Mouse (Mus musculus): ENCODE measurements around the gene Gm11273.
"Not testable (repeated sequence)": the region's sequence is repeated elsewhere in the genome, so short reads cannot be mapped to it uniquely, and the experiment has no call there.

The Gm11273 gene

DNA sequence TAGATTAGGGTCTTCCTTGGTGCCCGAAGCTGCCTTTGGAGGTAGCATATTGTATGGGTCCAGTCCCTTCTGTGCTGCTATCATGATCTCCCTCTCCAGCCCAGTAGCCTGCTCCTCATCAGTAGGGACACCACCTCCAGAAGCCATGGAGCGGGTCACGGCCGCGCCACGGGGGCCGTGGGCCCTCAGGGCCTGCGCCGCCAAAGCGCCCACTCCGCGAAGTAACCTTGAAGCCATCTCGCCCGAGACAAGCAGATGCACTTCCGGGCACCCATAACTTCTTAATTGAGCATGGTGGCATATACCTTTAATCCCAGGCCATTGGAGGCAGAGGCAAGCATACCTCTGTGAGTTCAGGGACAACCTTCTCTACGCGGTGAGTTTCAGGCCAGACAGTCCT, at the start of gene Gm11273:
Gm11273 (minus strand) TSS at position 237 of the 400 bp plus-strand sequence.
- in situ Hi-C loops (cut with MseI, MboI) = not testable (repeated sequence)

DNA sequence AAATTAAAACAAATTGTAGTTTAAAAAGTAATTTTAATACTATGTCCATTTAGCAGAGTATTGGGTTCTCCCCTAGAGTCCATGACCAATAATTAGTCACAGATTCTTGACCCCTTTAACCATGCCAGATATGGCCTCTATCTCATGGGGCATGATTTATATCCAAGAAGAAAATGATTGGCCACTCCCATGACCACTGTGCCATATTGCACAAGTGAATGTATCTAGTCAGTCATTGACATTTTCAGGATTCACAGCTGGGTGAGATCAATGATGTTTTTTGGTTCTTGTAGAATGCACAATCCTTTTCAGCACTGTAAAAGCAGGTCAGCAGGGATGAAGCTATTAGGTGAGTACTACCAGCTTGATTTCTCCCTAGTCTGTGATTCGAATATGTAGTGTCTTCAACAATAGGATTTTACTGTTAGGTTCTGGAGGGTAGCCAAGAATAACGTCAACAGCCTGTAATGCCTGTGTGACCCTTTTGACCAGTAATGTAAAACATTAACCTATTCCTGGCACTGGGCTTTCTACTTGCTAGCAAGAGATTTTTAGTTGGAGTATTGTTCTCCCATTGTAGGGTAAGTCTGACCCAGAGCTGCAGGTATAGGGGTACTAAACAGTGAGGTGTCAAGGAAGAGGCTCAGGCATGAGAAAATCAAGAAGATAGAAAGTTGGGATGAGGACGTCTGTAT, 49.3 kb upstream of the Gm11273 start:
- in situ Hi-C loops (cut with MseI, MboI) = no loop called here

DNA sequence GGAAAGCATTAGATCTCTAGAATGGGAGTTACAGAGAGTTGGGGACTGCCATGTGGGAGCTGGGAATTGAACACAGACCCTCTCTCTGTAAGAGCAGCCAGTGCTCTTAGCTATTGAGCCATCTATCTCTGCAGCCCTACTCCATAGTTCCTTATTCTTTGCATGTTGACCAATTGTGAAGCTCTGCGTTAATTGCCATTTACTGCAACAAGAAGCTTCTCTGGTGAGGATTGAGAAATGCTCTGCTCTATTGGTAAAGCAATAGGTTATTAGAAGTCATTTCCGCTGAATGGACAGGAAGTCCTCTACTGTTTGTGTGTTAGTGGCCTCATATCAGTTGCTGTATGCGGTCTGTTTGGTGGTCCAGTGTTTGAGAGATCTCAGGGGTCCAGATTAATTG, 48.3 kb upstream of the Gm11273 start:
- in situ Hi-C loops (cut with MseI, MboI) = no loop called here

DNA sequence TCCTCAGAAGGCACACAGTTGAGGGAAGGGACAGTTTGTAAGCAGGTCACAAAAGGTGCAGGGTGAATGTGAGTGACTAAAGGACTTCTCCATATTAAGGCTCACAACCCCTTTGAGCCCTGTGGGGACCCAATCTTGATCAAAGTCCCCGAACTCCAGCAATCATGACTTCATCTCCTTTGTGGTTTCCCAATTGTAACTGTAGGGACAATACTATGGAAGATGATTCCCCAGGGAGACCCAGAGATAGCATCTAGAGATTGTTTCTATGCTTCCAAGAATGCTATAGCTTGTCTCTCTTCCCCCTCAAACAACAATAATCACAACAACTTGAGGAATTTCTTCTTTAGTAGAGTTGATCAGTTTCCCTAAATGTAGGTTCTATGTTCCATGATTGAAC, 41.5 kb upstream of the Gm11273 start, which contains the start of gene Olfr1366:
Olfr1366 (minus strand) TSS at position 101 of the 400 bp plus-strand sequence.
- in situ Hi-C loops (cut with MseI, MboI) = no loop called here

- in situ Hi-C loops (cut with MseI, MboI) = no loop called here
Measured at GRCm38 (mm10) chr13:21530781-21531201, 29.6 kb upstream of the Gm11273 start, which contains the start of gene Zkscan8. Gene Zkscan8, minus strand, starts transcription at chr13:21531120.

- in situ Hi-C loops (cut with MseI, MboI) = no loop called here
Measured at GRCm38 (mm10) chr13:21530136-21530535, 28.9 kb upstream of the Gm11273 start.

GRCm38 (mm10) chr13:21506221-21506649, 5.0 kb upstream of the Gm11273 start:
- in situ Hi-C loops (cut with MseI, MboI) = no loop called here

DNA sequence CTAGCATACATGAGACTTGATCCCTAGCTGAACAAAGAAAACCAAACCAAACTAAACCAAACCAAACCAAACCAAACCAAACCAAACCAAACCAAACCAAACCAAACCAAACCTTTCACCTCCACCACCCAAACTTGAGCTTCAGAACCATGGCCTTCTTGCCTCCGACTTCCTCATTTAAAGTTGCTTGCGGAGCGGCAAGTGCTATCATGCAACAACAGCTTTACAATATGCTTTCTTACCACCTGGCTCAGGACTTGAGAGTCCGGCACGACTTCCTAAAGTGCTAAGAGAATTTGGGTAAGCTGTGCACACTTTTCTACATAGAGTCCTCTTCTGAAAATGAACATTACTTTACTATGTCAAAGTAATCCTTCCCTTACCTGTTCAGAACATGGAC, 1.1 kb upstream of the Gm11273 start:
- in situ Hi-C loops (cut with MseI, MboI) = no loop called here

DNA sequence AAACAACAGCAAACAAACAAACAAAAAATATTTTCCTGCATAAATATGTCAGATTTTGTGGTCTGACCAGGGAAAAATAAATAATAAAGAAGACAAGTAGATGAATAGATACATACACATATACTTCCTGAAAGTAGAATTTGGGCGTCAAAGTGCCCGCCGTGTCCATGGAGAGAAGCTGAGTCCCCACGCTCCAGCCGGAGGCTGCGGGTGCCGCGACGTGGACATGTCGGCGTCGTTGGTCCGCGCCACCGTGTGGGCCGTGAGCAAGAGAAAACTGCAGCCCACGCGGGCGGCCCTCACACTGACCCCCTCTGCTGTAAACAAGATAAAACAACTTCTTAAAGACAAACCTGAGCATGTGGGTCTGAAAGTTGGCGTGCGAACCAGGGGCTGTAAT, 6.1 kb downstream of the Gm11273 start, which contains the start of gene AK157302:
AK157302 (plus strand) TSS at position 144 of the 400 bp plus-strand sequence.
- in situ Hi-C loops (cut with MseI, MboI) = no loop called here

DNA sequence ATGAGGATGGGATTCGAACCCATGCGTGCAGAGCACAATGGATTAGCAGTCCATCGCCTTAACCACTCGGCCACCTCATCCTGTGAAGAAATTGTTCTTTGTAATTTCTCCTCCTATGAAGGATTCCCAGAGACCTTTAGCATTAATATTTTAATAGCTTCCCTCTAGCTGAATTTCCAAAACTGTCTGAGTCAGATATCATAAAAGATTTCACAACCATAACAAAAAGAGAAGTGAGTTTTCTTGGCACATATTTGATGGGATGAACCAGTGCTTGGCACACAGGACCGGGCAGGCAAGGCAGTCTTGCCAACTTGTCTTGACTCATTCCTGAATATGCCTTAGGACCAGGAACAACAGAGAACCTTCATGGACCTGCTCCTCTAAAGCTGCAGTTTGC, 8.4 kb downstream of the Gm11273 start:
- in situ Hi-C loops (cut with MseI, MboI) = no loop called here

DNA sequence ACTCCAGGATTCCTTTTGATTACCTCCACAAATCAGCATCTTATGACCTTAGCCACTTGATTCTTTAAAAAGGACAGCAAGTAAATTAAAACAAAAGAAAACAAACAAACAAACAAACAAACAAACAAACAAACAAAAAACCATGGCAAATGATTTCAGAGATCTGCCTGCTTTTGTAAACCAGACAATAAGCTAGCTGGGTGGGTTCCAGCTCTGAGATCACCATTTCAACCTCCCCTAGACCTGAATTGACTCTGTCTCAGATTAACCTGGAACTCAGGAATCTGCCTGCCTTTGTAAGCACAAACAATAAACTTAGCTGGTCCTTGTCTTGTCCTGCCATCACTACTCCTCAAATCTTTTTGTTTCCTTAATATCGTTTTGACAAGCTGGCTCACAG, 14.3 kb downstream of the Gm11273 start:
- in situ Hi-C loops (cut with MseI, MboI) = no loop called here

DNA sequence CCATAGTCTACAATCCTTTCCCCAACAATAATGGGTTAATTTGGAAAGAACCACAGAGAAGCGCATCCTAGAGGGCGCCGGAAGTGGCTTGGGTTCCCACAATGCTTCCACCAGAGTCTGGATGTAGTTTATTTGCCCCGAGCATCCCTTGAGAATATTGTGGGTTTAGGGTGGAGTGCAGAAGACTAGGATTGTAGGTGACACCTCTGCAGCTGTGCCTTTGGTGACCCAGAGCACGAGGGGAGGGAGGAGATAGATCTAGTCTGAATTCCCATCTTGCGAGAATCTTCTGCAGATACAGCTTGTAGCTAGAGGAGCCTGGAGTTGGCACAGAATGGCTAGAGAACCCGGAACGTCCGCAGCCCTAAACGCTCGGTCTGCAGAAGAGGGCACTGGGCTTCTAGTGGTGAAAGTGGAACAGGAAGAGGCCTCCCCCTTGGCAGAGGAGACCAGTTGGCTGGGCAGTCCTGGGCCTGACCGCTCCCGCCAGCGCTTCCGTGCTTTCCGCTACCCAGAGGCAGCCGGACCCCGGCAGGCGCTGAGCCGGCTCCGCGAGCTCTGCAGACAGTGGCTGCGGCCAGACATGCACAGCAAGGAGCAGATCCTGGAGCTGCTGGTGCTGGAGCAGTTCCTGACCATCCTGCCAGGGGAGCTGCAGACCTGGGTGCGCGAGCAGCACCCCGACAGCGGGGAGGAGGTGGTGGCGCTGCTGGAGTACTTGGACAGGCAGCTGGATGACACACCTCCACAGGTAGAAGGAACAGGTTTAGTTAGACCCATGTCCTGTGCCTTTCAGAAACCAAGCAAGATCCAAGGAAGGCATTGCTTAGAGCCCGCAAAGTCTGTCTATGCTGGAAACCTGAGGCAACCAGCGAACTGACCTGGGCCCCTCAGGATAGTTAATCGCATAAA, 22.2 kb downstream of the Gm11273 start, which contains the start of the genes Zkscan4 and Gm10065:
Zkscan4 (plus strand) TSS at position 149 of the 912 bp plus-strand sequence.
Gm10065 (minus strand) TSS at position 683 of the 912 bp plus-strand sequence.
- in situ Hi-C loops (cut with MseI, MboI) = not testable (repeated sequence)

- in situ Hi-C loops (cut with MseI, MboI) = no loop called here
Measured at GRCm38 (mm10) chr13:21472427-21472826, 28.8 kb downstream of the Gm11273 start.

- in situ Hi-C loops (cut with MseI, MboI) = no loop called here
Measured at GRCm38 (mm10) chr13:21469097-21469496, 32.1 kb downstream of the Gm11273 start.

DNA sequence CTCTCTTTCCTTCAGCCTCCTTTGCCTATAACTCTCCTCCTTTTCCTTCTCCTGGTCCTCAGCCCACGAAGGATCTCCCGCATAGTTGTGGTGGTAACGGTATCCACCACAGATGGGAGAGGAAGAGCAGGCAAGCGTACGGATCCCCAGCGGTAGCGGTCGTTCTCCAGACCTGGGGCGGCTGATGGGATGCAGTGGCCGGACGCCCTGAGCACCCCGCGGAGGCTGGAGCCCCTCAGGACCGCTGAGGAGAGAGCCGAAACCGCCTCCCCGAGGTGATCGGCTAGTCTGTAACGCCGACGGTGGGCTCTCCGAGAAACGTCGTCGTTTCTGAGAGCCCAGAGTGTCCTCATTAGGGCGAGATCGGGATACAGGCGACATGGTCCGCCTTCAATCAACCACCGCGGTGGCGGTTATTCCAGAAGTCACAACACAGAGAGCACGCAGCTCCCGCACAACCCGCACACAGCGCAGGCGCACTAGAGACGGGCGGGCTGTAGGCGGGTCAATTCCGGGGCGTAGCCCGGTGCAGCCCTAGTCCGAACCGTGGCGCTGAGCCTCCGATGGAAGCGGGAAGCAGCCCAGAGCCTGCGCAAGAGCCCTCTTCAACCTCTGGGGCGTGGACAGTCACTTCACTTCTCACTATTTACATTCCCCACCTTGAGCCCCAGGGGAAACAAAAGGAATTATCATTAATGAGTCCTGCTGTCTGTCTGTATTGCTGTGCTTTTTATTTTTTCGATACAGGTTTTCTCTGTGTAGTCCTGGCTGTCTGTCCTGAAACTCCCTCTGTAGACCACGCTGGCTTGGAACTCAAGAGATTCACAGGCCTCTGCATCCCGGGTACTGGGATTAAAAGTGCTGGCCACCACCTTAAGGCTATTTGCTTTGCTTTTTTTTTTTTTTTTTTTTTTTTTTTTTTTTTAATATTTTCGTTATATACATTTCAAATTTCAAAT, 32.9 kb downstream of the Gm11273 start, which contains the start of gene Nkapl:
Nkapl (minus strand) TSS at position 449 of the 959 bp plus-strand sequence.
- in situ Hi-C loops (cut with MseI, MboI) = no loop called here

- in situ Hi-C loops (cut with MseI, MboI) = no loop called here
Measured at GRCm38 (mm10) chr13:21467336-21467735, 33.9 kb downstream of the Gm11273 start.

DNA sequence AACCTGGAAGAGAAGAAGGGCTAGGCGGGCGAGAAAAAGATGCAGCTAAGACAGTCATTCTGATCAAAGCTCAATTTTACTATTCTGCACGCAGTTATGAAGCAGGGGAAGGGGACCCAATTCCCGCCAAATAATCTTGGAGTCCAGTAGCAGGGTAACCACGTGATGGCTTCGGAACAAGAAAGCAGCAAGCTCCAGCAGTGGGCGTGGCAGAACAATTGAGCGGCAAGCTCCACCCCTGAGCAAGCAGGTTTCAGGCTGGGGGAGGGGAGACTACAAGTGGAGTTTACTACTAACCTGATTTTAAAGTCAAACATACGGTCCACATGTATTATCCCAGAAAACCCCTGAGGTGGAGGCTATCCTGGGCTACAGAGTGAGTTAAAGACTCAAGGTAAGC, 38.7 kb downstream of the Gm11273 start:
- in situ Hi-C loops (cut with MseI, MboI) = not testable (repeated sequence)

DNA sequence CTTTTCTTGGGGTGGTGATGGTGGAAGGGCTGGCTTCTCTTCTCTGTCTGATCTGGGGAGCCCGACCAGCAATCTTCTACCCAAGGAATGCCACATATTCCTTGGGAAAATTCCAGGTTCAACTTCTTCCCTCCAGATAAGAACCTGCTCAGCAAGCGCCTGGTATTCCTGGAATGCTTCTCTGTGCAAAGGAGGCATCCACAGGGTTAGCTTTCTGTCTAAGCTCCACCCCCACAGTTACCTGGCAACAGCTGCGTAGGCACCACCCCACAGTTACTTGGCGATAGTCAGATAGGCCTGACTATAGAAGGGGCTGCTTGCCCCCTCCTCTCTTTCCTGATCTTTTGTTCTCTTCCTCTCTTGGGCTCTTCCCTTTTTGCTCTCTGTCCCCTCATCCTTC, 44.9 kb downstream of the Gm11273 start:
- in situ Hi-C loops (cut with MseI, MboI) = no loop called here

GRCm38 (mm10) chr13:21454133-21454532, 47.1 kb downstream of the Gm11273 start:
- in situ Hi-C loops (cut with MseI, MboI) = no loop called here

GRCm38 (mm10) chr13:21453449-21453848, 47.8 kb downstream of the Gm11273 start, which contains the start of gene Zscan26:
Gene Zscan26, minus strand, starts transcription at chr13:21453730.
- in situ Hi-C loops (cut with MseI, MboI) = no loop called here

DNA sequence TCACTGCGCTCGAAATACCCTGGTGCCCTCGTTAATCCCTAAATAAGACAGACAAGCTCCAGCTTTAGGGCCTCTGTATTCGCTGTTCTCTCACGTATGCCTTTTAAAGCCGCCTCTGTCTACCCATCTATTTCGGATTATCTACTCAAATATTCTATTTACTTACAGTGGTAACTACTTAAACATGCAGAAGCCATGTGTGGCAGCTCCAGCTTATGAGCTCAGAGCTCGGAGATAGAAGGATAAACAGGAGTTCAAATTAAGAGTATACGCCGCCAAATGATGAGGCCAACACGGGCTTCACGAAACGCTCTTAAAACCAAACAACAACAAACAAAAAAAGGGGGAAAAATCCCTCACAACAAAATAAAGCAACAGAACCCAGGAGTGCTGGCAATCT, 48.2 kb downstream of the Gm11273 start:
- in situ Hi-C loops (cut with MseI, MboI) = no loop called here

Data from mouse trophoblast stem cell (cell line).